Mouse (Mus musculus) liver, embryonic 14.5 days (tissue): ENCODE results near the gene Plcb1.

ENCODE experiments used
- CTCF ChIP-seq: IDR thresholded peaks from 2 replicates; pipeline ENCODE4 v1.5.1; 2016; ENCODE audit warnings: antibody characterized with exemption, low read depth, control low read depth
- EP300 ChIP-seq: IDR thresholded peaks from 2 replicates; pipeline ENCODE4 v1.6.1; 2016; ENCODE audit warnings: antibody characterized with exemption, low read depth

- no peak for TF ChIP-seq CTCF
- TF ChIP-seq EP300: no peak
These were observed 584.5 kb downstream of the Plcb1 start for GRCm38 (mm10) chr2:135370259-135370835.
